In the genomic region with DNA sequence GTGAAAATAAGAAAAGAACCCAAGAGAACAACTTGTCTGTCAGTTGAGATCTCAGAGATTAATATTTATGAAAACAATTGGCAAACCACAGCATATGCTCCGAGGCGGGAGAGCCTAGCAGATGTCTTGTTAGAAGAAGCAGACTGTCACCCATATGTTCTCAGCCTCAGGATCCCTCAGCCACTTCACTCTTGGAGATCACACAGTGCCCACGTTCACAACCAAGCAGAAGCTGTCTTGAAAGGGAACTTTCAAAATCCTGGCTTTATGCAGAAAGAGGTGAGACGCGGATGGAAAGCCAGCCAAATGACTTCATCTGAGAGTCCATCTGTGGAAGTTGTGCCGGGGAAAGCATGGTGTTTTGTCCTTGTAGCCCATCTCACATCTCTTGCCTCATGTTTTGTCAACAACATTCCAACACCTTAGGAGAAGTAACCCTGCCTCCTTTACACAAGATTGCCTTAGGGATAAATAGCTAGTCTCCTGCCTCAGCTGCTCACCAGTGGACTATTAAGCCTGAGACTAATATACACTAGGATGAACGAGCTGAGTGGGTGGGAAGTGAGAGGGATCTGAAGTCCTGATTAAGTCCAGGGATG, we compare ENCODE assay signal across 12 mouse cellular contexts.
DNase-seq lines count a peak whose midpoint lies in the region; ATAC-seq and TF ChIP-seq lines count a peak whose summit lies in the region.
"Had no signal": no experiment of that assay in that cellular context is flagged by ENCODE, and none has a peak within 500 bp of the region (broad histone marks: within the 10 kb centered on the region; RNA-seq: fewer than 3 reads in every experiment).

No protein-coding gene starts in this region.

- no peak overlapping the region for H3K9ac ChIP-seq in intestine, postnatal 0 days (ENCODE audit: low read depth, low read length)
- H3K9ac ChIP-seq: hindbrain, embryonic 12.5 days; lung, embryonic 15.5 days had no signal

- H3K4me1 ChIP-seq in intestine, postnatal 0 days (replicated peaks; ENCODE audit: control insufficient read depth, insufficient read depth, low read length): 0 out of 2 replicates have a peak, but pooled peaks cover 3% of the 10 kb centered on the region
- H3K4me1 ChIP-seq: hindbrain, embryonic 12.5 days; lung, embryonic 15.5 days had no signal

- TF ChIP-seq CTCF in intestine, postnatal 0 days (IDR thresholded peaks at IDR 0.05; ENCODE audit: low read depth): no peak

- H3K4me3 ChIP-seq in intestine, postnatal 0 days (ENCODE audit: low read depth, low read length): no peak overlapping the region
- H3K4me3 ChIP-seq: hindbrain, embryonic 12.5 days; lung, embryonic 15.5 days had no signal

- 74% methylated on average over 7 of the region's 7 CpGs for WGBS in intestine, postnatal 0 days

- H3K9me3 ChIP-seq in intestine, postnatal 0 days (ENCODE audit: control insufficient read depth): no peaks in the 10 kb centered on the region
- H3K9me3 ChIP-seq: hindbrain, embryonic 12.5 days; lung, embryonic 15.5 days had no signal

- peak; percentile 1 for DNase-seq in kidney, postnatal 10 days
- DNase-seq in kidney, adult 9 months: no peak
- DNase-seq in cerebellum, postnatal 10 days: peak; percentile 49 to 50
- peak; percentile 81 to 87 for DNase-seq in layer of hippocampus, adult 8-10 months (ENCODE audit: low spot score in 2 of 2)
- peak; percentile 81 for DNase-seq in right cerebral cortex, postnatal 25 days
- DNase-seq in embryo, embryonic 11 days: no peak
- no peak for DNase-seq in adipocyte (ENCODE audit: low spot score)
- DNase-seq: retina, postnatal 1 day had no signal

- no peak overlapping the region for H3K4me2 ChIP-seq in intestine, postnatal 0 days (replicated peaks; ENCODE audit: low read depth)
- H3K4me2 ChIP-seq: hindbrain, embryonic 12.5 days; lung, embryonic 15.5 days had no signal

- H3K27ac ChIP-seq in intestine, postnatal 0 days (ENCODE audit: low read depth, low read length): no peak overlapping the region
- H3K27ac ChIP-seq: hindbrain, embryonic 12.5 days; lung, embryonic 15.5 days had no signal

- ATAC-seq in intestine, postnatal 0 days: no peak

- H3K27me3 ChIP-seq in intestine, postnatal 0 days (replicated peaks; ENCODE audit: control insufficient read depth, insufficient read depth, low read length): no peaks in the 10 kb centered on the region
- H3K27me3 ChIP-seq: CH12.LX; hindbrain, embryonic 12.5 days; lung, embryonic 15.5 days had no signal

- no peaks in the 10 kb centered on the region for H3K36me3 ChIP-seq in intestine, postnatal 0 days (ENCODE audit: control insufficient read depth, insufficient read depth)
- H3K36me3 ChIP-seq: hindbrain, embryonic 12.5 days; lung, embryonic 15.5 days had no signal

Comparison
In these comparisons a context has a peak if more than half of its experiments do, and no peak if none do; other contexts are left out.
1. DNase-seq: peak in kidney, postnatal 10 days (single experiment), cerebellum, postnatal 10 days (2 of 2), layer of hippocampus, adult 8-10 months (2 of 2) and right cerebral cortex, postnatal 25 days (single experiment); none in kidney, adult 9 months (single experiment), embryo, embryonic 11 days (single experiment) and adipocyte (single experiment).